Mouse (Mus musculus): ENCODE results near the gene Olfr836.
"Not testable (repeated sequence)": the region's sequence is repeated elsewhere in the genome, so short reads cannot be mapped to it uniquely, and the experiment has no call there.

- TF ChIP-seq GATA1 (IDR thresholded peaks at IDR 0.05; ENCODE audit: low read depth, low read length); E2F4 (IDR thresholded peaks at IDR 0.05; ENCODE audit: borderline replicate concordance, low read depth, low read length); EP300 (IDR thresholded peaks at IDR 0.05; ENCODE audit: low read depth in 1 of 2, low read length in 2 of 2); MAZ (IDR thresholded peaks at IDR 0.05; ENCODE audit: low read depth, low read length); CTCF (IDR thresholded peaks at IDR 0.05 in 2 of 3, conservative IDR thresholded peaks at IDR 0.05 in 1 of 3; ENCODE audit: control insufficient read depth in 1 of 3, insufficient read depth in 1 of 3, low read depth in 2 of 3, low read length in 3 of 3, poor library complexity in 1 of 3, severe bottlenecking in 1 of 3); POLR2A (IDR thresholded peaks at IDR 0.05; ENCODE audit: control insufficient read depth in 1 of 2, insufficient read depth in 1 of 2, low read depth in 1 of 2, low read length in 2 of 2, poor library complexity in 1 of 2); POLR2AphosphoS2 (IDR thresholded peaks at IDR 0.05; ENCODE audit: low read length); CHD2 (IDR thresholded peaks at IDR 0.05; ENCODE audit: low read length); GABPA (IDR thresholded peaks at IDR 0.05; ENCODE audit: low read depth, low read length); NELFE (IDR thresholded peaks at IDR 0.05; ENCODE audit: low read depth, low read length); BHLHE40 (IDR thresholded peaks at IDR 0.05; ENCODE audit: borderline replicate concordance, low read depth, low read length); MEF2A (IDR thresholded peaks at IDR 0.05; ENCODE audit: extremely low read depth, insufficient replicate concordance, low read depth, low read length, poor library complexity, severe bottlenecking); ZC3H11A (IDR thresholded peaks at IDR 0.05; ENCODE audit: low read depth, low read length); TAL1 (IDR thresholded peaks at IDR 0.05; ENCODE audit: low read length): not testable (repeated sequence)
These were observed 27.1 kb upstream of the Olfr836 start for GRCm38 (mm10) chr9:19092889-19093753.

All from MEL (cell line).